Mouse (Mus musculus) cerebellum, adult 2 months (tissue): Measurements from ENCODE around the gene Ubr2.

Source experiments
- CTCF ChIP-seq: fragments of 200-500 bp; IDR thresholded peaks from 2 replicates; pipeline ENCODE4 v1.5.1; 2011; ENCODE audit warnings: low read depth, mild to moderate bottlenecking, control low read depth, low read length, moderate library complexity, borderline replicate concordance; ENCODE audit not compliant: insufficient read depth
- POLR2A ChIP-seq: fragments of 200-500 bp; IDR thresholded peaks from 2 replicates; pipeline ENCODE4 v1.6.1; 2011; ENCODE audit warnings: low read length, control low read depth, borderline replicate concordance; ENCODE audit not compliant: insufficient read depth

DNA sequence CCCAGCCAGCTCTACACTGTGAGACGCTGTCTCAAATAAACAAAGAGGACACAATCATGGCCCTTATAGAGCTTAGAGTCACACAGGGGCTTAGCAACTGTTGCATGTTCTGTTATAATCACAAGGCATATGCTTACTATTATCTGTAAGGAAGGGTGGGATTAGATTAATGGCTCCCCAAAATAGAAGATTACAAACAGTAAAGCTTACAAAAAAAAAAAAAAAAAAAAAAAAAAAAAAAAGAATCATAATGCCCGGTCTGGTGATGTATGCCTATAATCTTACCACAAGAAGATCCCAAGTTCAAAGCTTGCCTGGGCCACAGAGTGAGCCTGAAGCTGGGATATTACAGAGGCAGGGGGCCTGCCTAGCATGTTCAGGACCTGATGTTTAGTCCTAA, 130.0 kb downstream of the Ubr2 start:
- no peak for TF ChIP-seq CTCF
- TF ChIP-seq POLR2A = no peak
